In genomic region chr11:5592336-5592735, GRCm38 (mm10) we compare ENCODE assay signal across 10 mouse cellular contexts. TPM values are rescaled to one million over a fixed set of nuclear protein-coding genes. Genes with fewer than 3 reads are reported as not detected.
A peak's percentile ranks its signal among the peaks of the same experiment; 100 is the strongest.
DNase-seq lines count a peak whose midpoint lies in the region; ATAC-seq lines count a peak whose summit lies in the region.
"Had no signal": no experiment of that assay in that cellular context is flagged by ENCODE, and none has a peak within 500 bp of the region (broad histone marks: within the 10 kb centered on the region; RNA-seq: fewer than 3 reads in every experiment).

No protein-coding gene starts in this region.

- H3K4me1 ChIP-seq in heart, embryonic 11.5 days (ENCODE audit: control insufficient read depth, insufficient read depth, low read length), result no peaks in the 10 kb centered on the region

- H3K36me3 ChIP-seq in heart, embryonic 11.5 days (ENCODE audit: control insufficient read depth, insufficient read depth, low read length), result no peaks in the 10 kb centered on the region

- peak; percentile 57 to 63 for DNase-seq in heart, adult 18-20 months
- DNase-seq in MN1 (ENCODE audit: low spot score), result peak; percentile 13
- peak; percentile 71 to 73 for DNase-seq in cerebellum, postnatal 14 days
- peak; percentile 6 to 56 for DNase-seq in kidney, postnatal 36 days
- peak; percentile 29 for DNase-seq in ovary, postnatal 36 days (ENCODE audit: low spot score)
- no peak for DNase-seq in T-cell, adult 2 months (ENCODE audit: low spot score)
- DNase-seq in spleen, postnatal 4 days (ENCODE audit: low spot score in 2 of 2), result no peak

- no peaks in the 10 kb centered on the region for H3K27me3 ChIP-seq in heart, embryonic 11.5 days (ENCODE audit: control insufficient read depth, insufficient read depth, low read length)

- H3K4me2 ChIP-seq in heart, embryonic 11.5 days, result no peak overlapping the region

- no peak overlapping the region for H3K4me3 ChIP-seq in heart, embryonic 11.5 days (ENCODE audit: low read depth, low read length)

- no peak overlapping the region for H3K27ac ChIP-seq in heart, embryonic 11.5 days (ENCODE audit: low read depth, low read length)
- H3K27ac ChIP-seq: macrophage had no signal

- no peak overlapping the region for H3K9ac ChIP-seq in heart, embryonic 11.5 days (ENCODE audit: low read depth, low read length)

- 71% methylated on average over 6 of the region's 6 CpGs for whole genome bisulfite sequencing in heart, embryonic 11.5 days (ENCODE audit: insufficient replicate concordance)

- ATAC-seq in heart, embryonic 11.5 days (replicated peaks; ENCODE audit: insufficient number of reproducible peaks, low FRiP score, low TSS enrichment), result no peak

- no peaks in the 10 kb centered on the region for H3K9me3 ChIP-seq in heart, embryonic 11.5 days (replicated peaks; ENCODE audit: control insufficient read depth, low read length)

RNA-seq across cellular contexts. Expression of gene Ankrd36, which starts 22.9 kb away (rescaled TPM):
- total RNA-seq in heart, adult 18-20 months (2021), result not detected
- 0.96 TPM in 1 of 2 replicates, not detected in the other for polyA plus RNA-seq in heart, embryonic 11.5 days (2014; fragmentation: Nextera tagmentation; extraction: Ambion mirVana)
- polyA plus RNA-seq: heart, embryonic 16.5 days; macrophage had no signal

RNA-seq across cellular contexts. Expression of gene Ccdc117, which starts 50.3 kb away (rescaled TPM):
- total RNA-seq in heart, adult 18-20 months (2021), result 10 to 100 TPM; 32.0 to 35.2 TPM
- polyA plus RNA-seq in heart, embryonic 11.5 days (2014; fragmentation: Nextera tagmentation; extraction: Ambion mirVana), result 14.4 and 17.8 TPM in 2 replicates

Comparison
In these comparisons a context has a peak if more than half of its experiments do, and no peak if none do; other contexts are left out.
1. DNase-seq: peak in heart, adult 18-20 months (2 of 2), MN1 (single experiment), cerebellum, postnatal 14 days (2 of 2), kidney, postnatal 36 days (2 of 2) and ovary, postnatal 36 days (single experiment); none in T-cell, adult 2 months (single experiment) and spleen, postnatal 4 days (0 of 2).